ENCODE assay signal across 8 mouse cellular contexts in the genomic region with DNA sequence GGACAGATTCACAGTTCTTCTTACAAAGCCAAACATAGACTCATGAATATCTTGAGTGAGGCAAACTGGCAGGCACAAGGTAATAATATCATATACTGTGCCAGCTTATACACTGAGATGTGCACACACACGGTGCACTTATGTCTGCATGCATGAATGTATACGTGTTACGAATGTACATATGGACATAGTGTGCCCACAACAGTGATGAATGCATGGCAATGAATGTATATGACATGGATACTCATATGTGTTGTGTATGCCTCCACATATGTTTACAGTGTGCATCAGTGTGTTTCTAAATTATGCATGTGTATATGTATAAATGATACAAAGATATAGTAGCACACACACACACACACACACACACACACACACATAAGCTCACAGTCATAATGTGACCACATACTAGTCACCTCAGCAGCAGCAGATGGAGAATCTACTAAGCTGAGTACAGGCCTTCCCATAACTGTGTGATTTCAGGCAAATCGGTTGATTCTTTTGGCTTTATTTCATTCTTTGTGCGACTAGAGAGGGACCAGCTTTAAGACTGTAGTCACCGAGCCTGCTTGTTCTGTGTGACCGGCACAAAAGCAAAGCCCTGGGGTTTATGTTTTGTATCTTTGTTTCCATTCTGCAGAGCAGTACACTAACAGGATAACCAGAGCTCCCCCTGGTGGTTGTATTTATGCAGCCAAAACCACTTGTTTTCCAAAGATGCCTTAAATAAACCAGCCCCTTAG.
DNase-seq lines count a peak whose midpoint lies in the region; ATAC-seq and TF ChIP-seq lines count a peak whose summit lies in the region.

No protein-coding gene starts in this region.

- DNase-seq in CH12.LX (ENCODE audit: extremely low read depth), result peak; percentile 77
- peak; percentile 62 for DNase-seq in forebrain, embryonic 10.5 days (ENCODE audit: extremely low spot score, low spot score)
- peak; percentile 90 for DNase-seq in limb, embryonic 14.5 days (ENCODE audit: low spot score)
- peak; percentile 69 for DNase-seq in neural tube, embryonic 10.5 days (ENCODE audit: extremely low spot score, low spot score)
- peak; percentile 33 for DNase-seq in thymus, postnatal 0 days (ENCODE audit: low spot score)

- no peak overlapping the region for H3K4me2 ChIP-seq in CH12.LX (ENCODE audit: insufficient read depth, low read depth, poor library complexity, severe bottlenecking)
- H3K4me2 ChIP-seq in heart, embryonic 12.5 days, result no peak overlapping the region
- no peak overlapping the region for H3K4me2 ChIP-seq in kidney, embryonic 16.5 days (replicated peaks; ENCODE audit: low read depth, low read length)
- no peak overlapping the region for H3K4me2 ChIP-seq in limb, embryonic 14.5 days (replicated peaks; ENCODE audit: low read depth, low read length, severe bottlenecking)

- ATAC-seq in heart, embryonic 12.5 days (ENCODE audit: insufficient number of reproducible peaks, low FRiP score), result peak; percentile 74; the same call in 1 of the 2 replicates
- ATAC-seq in kidney, embryonic 16.5 days (ENCODE audit: low FRiP score, low TSS enrichment), result peak; percentile 77; the same call in 1 of the 2 replicates
- ATAC-seq in limb, embryonic 14.5 days (ENCODE audit: low FRiP score, low read depth), result peak; percentile 76; the same call in 1 of the 2 replicates

- in situ Hi-C loops in CH12.LX (cut with MboI; ENCODE audit: low pct_ligation_motif_present, low pct_unique_long_range_greater_than_20kb, low sequenced_read_pairs), result loop anchor here (25.0 kb wide), 2 partner anchors 304 to 479 kb away; a partner anchor contains a TSS

- H3K79me2 ChIP-seq in CH12.LX (replicated peaks; ENCODE audit: control insufficient read depth, extremely low read depth, insufficient read depth, poor library complexity, severe bottlenecking), result no peaks in the 10 kb centered on the region

- WGBS in forebrain, embryonic 10.5 days, result 44% methylated on average over 7 of the region's 7 CpGs
- WGBS in heart, embryonic 12.5 days, result 41% methylated on average over 7 of the region's 7 CpGs
- 46% methylated on average over 7 of the region's 7 CpGs for WGBS in kidney, embryonic 16.5 days
- 41% methylated on average over 7 of the region's 7 CpGs for WGBS in limb, embryonic 14.5 days

- peaks cover 0 to 8% of the 10 kb centered on the region in 2 experiments; a peak in 2 of 4 replicates for H3K4me1 ChIP-seq in CH12.LX (ENCODE audit: control insufficient read depth in 1 of 2, insufficient read depth in 2 of 2)
- H3K4me1 ChIP-seq in bone marrow macrophage, adult 2 months (ENCODE audit: control insufficient read depth, insufficient read depth, low read length), result no peaks in the 10 kb centered on the region
- H3K4me1 ChIP-seq in forebrain, embryonic 10.5 days, result 0 out of 2 replicates have a peak, but pooled peaks cover 3% of the 10 kb centered on the region
- H3K4me1 ChIP-seq in heart, embryonic 12.5 days (replicated peaks), result peaks cover 17% of the 10 kb centered on the region
- no peaks in the 10 kb centered on the region for H3K4me1 ChIP-seq in kidney, embryonic 16.5 days (ENCODE audit: insufficient read depth, low read length)
- peaks cover 2% of the 10 kb centered on the region; the same call in 1 of the 2 replicates for H3K4me1 ChIP-seq in limb, embryonic 14.5 days (ENCODE audit: control insufficient read depth, insufficient read depth, low read length)

- H3K36me3 ChIP-seq in CH12.LX (replicated peaks in 1 of 2; ENCODE audit: control insufficient read depth in 1 of 2, insufficient read depth in 1 of 2, low read length in 1 of 2), result no peaks in the 10 kb centered on the region
- H3K36me3 ChIP-seq in forebrain, embryonic 10.5 days (replicated peaks), result no peaks in the 10 kb centered on the region
- no peaks in the 10 kb centered on the region for H3K36me3 ChIP-seq in heart, embryonic 12.5 days
- no peaks in the 10 kb centered on the region for H3K36me3 ChIP-seq in kidney, embryonic 16.5 days (ENCODE audit: insufficient read depth, low read length)
- H3K36me3 ChIP-seq in limb, embryonic 14.5 days (ENCODE audit: control insufficient read depth, insufficient read depth, low read length), result no peaks in the 10 kb centered on the region

- TF ChIP-seq POLR2A in CH12.LX (IDR thresholded peaks at IDR 0.05; ENCODE audit: low read depth, low read length), result no peak
- no peak for TF ChIP-seq POLR2A in bone marrow macrophage, adult 2 months (IDR thresholded peaks at IDR 0.05; ENCODE audit: borderline replicate concordance, low read depth, low read length)
- TF ChIP-seq POLR2A in limb, embryonic 14.5 days (IDR thresholded peaks at IDR 0.05; ENCODE audit: borderline replicate concordance, extremely low read depth, insufficient read depth, insufficient read length), result no peak

- TF ChIP-seq RAD21 in CH12.LX (IDR thresholded peaks at IDR 0.05; ENCODE audit: low read depth, low read length), result peak; percentile 87

- no peak overlapping the region for H3K27ac ChIP-seq in CH12.LX (ENCODE audit: insufficient read depth, low read depth)
- no peak overlapping the region for H3K27ac ChIP-seq in bone marrow macrophage, adult 2 months (ENCODE audit: insufficient read depth, low read depth, low read length)
- peak overlapping the region; percentile 13; the same call in 1 of the 2 replicates for H3K27ac ChIP-seq in forebrain, embryonic 10.5 days
- H3K27ac ChIP-seq in heart, embryonic 12.5 days (ENCODE audit: poor library complexity, severe bottlenecking), result no peak overlapping the region
- H3K27ac ChIP-seq in kidney, embryonic 16.5 days (ENCODE audit: low read length), result no peak overlapping the region
- no peak overlapping the region for H3K27ac ChIP-seq in limb, embryonic 14.5 days (replicated peaks; ENCODE audit: low read depth, low read length)

- H3K27me3 ChIP-seq in CH12.LX (replicated peaks), result no peaks in the 10 kb centered on the region
- peaks cover 37% of the 10 kb centered on the region for H3K27me3 ChIP-seq in forebrain, embryonic 10.5 days (ENCODE audit: poor library complexity, severe bottlenecking)
- H3K27me3 ChIP-seq in heart, embryonic 12.5 days (replicated peaks), result 0 out of 2 replicates have a peak, but pooled peaks cover 4% of the 10 kb centered on the region
- peaks cover 9% of the 10 kb centered on the region; the same call in 1 of the 2 replicates for H3K27me3 ChIP-seq in kidney, embryonic 16.5 days (ENCODE audit: insufficient read depth, low read length)
- H3K27me3 ChIP-seq in limb, embryonic 14.5 days (ENCODE audit: control insufficient read depth, insufficient read depth, low read length), result no peaks in the 10 kb centered on the region

- TF ChIP-seq EP300 in CH12.LX (IDR thresholded peaks at IDR 0.05; ENCODE audit: low read length), result no peak

- TF ChIP-seq CTCF in CH12.LX (conservative IDR thresholded peaks at IDR 0.05 in 1 of 2, IDR thresholded peaks at IDR 0.05 in 1 of 2; ENCODE audit: low read depth in 2 of 2, low read length in 2 of 2), result peak; percentile 88 to 95
- peak; percentile 56; the same call in 1 of the 2 replicates for TF ChIP-seq CTCF in bone marrow macrophage, adult 2 months (IDR thresholded peaks at IDR 0.05; ENCODE audit: low read depth, low read length)

- no peak overlapping the region for H3K4me3 ChIP-seq in CH12.LX (replicated peaks in 1 of 3; ENCODE audit: low read depth in 2 of 3, low read length in 2 of 3, poor library complexity in 1 of 3)
- no peak overlapping the region for H3K4me3 ChIP-seq in bone marrow macrophage, adult 2 months (ENCODE audit: insufficient read depth, low read length)
- H3K4me3 ChIP-seq in forebrain, embryonic 10.5 days, result no peak overlapping the region
- H3K4me3 ChIP-seq in heart, embryonic 12.5 days, result no peak overlapping the region
- no peak overlapping the region for H3K4me3 ChIP-seq in kidney, embryonic 16.5 days (ENCODE audit: low read length)
- no peak overlapping the region for H3K4me3 ChIP-seq in limb, embryonic 14.5 days (replicated peaks; ENCODE audit: low read length)

- no peak overlapping the region for H3K9ac ChIP-seq in CH12.LX (ENCODE audit: insufficient read depth, low read depth)
- H3K9ac ChIP-seq in heart, embryonic 12.5 days, result no peak overlapping the region
- H3K9ac ChIP-seq in kidney, embryonic 16.5 days (replicated peaks; ENCODE audit: low read length), result no peak overlapping the region
- no peak overlapping the region for H3K9ac ChIP-seq in limb, embryonic 14.5 days (ENCODE audit: low read depth, low read length, severe bottlenecking)

- dilution Hi-C loops in CH12.LX (cut with MboI; ENCODE audit: extremely low pct_ligation_motif_present, extremely low pct_unique_long_range_greater_than_20kb, low sequenced_read_pairs), result no loop called here

- no peaks in the 10 kb centered on the region for H3K9me3 ChIP-seq in CH12.LX (replicated peaks; ENCODE audit: low read length)
- no peaks in the 10 kb centered on the region for H3K9me3 ChIP-seq in forebrain, embryonic 10.5 days
- no peaks in the 10 kb centered on the region for H3K9me3 ChIP-seq in heart, embryonic 12.5 days (replicated peaks)
- no peaks in the 10 kb centered on the region for H3K9me3 ChIP-seq in kidney, embryonic 16.5 days (ENCODE audit: low read length)
- no peaks in the 10 kb centered on the region for H3K9me3 ChIP-seq in limb, embryonic 14.5 days (ENCODE audit: control insufficient read depth, low read length)

TF ChIP-seq in CH12.LX, 34 proteins besides CTCF, POLR2A, EP300 and RAD21:
- TF ChIP-seq MAFK (IDR thresholded peaks at IDR 0.05; ENCODE audit: insufficient replicate concordance, low read length) (no peak), IRF4 (IDR thresholded peaks at IDR 0.05; ENCODE audit: low read depth, low read length) (peak; percentile 39; the same call in 1 of the 2 replicates), E2F4 (IDR thresholded peaks at IDR 0.05; ENCODE audit: insufficient replicate concordance, low read depth, low read length) (no peak), USF1 (IDR thresholded peaks at IDR 0.05; ENCODE audit: low read depth, low read length) (no peak), SIN3A (IDR thresholded peaks at IDR 0.05; ENCODE audit: low read length) (no peak), SMC3 (IDR thresholded peaks at IDR 0.05; ENCODE audit: low read depth, low read length) (peak; percentile 83), ZC3H11A (IDR thresholded peaks at IDR 0.05; ENCODE audit: low read depth, low read length) (peak; percentile 67), NRF1 (IDR thresholded peaks at IDR 0.05; ENCODE audit: low read depth, low read length) (no peak), JUND (conservative IDR thresholded peaks at IDR 0.05; ENCODE audit: low read depth, low read length) (peak; percentile 26; the same call in 1 of the 2 replicates), RCOR1 (conservative IDR thresholded peaks at IDR 0.05; ENCODE audit: low read depth, low read length) (0 out of 2 replicates have a peak, but pooled peaks have one; percentile 27), CHD1 (IDR thresholded peaks at IDR 0.05; ENCODE audit: low read depth, low read length) (no peak), CHD2 (IDR thresholded peaks at IDR 0.05; ENCODE audit: low read length) (no peak), MYC (IDR thresholded peaks at IDR 0.05; ENCODE audit: low read depth, low read length) (0 out of 2 replicates have a peak, but pooled peaks have one; percentile 29), MEF2A (IDR thresholded peaks at IDR 0.05; ENCODE audit: borderline replicate concordance, low read depth, low read length) (peak; percentile 15; the same call in 1 of the 2 replicates)
TF ChIP-seq in CH12.LX: peak in this region for 7.

Comparison
In these comparisons a context has a peak if more than half of its experiments do, and no peak if none do; other contexts are left out.
1. DNase-seq: peak in every context shown above with its lines; median percentile 90 in limb, embryonic 14.5 days; 77 in CH12.LX; 69 in neural tube, embryonic 10.5 days; 62 in forebrain, embryonic 10.5 days; 33 in thymus, postnatal 0 days.